Comparison of ENCODE assay signal across 23 mouse cellular contexts in the genomic region with DNA sequence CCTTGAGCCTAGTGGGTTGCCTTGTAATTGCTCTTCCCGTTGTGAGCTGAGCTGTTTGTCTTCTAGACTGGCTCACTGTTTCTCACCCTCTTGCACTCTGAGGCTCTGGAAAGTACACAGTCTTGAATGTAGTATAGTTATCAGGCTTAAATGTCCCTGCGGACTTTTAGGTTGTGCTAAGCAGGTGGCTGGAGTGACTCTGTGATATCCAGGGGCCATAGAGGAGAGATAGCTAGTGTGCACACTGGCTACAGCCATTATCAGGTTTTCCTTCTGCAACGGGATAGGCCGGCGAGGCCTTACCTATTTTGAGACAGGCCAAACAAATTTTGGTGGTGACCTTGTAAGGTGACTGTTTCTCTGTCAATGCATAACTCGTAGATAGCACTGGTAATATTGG.
DNase-seq lines count a peak whose midpoint lies in the region; ATAC-seq and TF ChIP-seq lines count a peak whose summit lies in the region.
"Had no signal": no experiment of that assay in that cellular context is flagged by ENCODE, and none has a peak within 500 bp of the region (broad histone marks: within the 10 kb centered on the region; RNA-seq: fewer than 3 reads in every experiment).

No protein-coding gene starts in this region.

- WGBS in liver, embryonic 12.5 days (ENCODE audit: insufficient replicate concordance), result 58% methylated on average over 6 of the region's 6 CpGs
- 79% methylated on average over 6 of the region's 6 CpGs for WGBS in liver, postnatal 0 days (ENCODE audit: insufficient replicate concordance)
- 62% methylated on average over 6 of the region's 6 CpGs for WGBS in liver, embryonic 13.5 days (ENCODE audit: insufficient replicate concordance)
- 68% methylated on average over 6 of the region's 6 CpGs for WGBS in liver, embryonic 14.5 days (ENCODE audit: insufficient replicate concordance)

- H3K9me3 ChIP-seq in liver, embryonic 12.5 days (replicated peaks), result no peaks in the 10 kb centered on the region
- H3K9me3 ChIP-seq in liver, postnatal 0 days (ENCODE audit: low read length), result no peaks in the 10 kb centered on the region
- H3K9me3 ChIP-seq in liver, embryonic 13.5 days (replicated peaks), result no peaks in the 10 kb centered on the region
- no peaks in the 10 kb centered on the region for H3K9me3 ChIP-seq in liver, embryonic 14.5 days (ENCODE audit: control insufficient read depth, low read length)
- H3K9me3 ChIP-seq: embryonic facial prominence, embryonic 13.5 days; embryonic facial prominence, embryonic 15.5 days; forebrain, embryonic 12.5 days had no signal

- no peaks in the 10 kb centered on the region for H3K36me3 ChIP-seq in liver, embryonic 12.5 days
- no peaks in the 10 kb centered on the region for H3K36me3 ChIP-seq in liver, postnatal 0 days (replicated peaks; ENCODE audit: insufficient read depth, low read length)
- no peaks in the 10 kb centered on the region for H3K36me3 ChIP-seq in liver, embryonic 13.5 days
- no peaks in the 10 kb centered on the region for H3K36me3 ChIP-seq in liver, embryonic 14.5 days (replicated peaks; ENCODE audit: control insufficient read depth, insufficient read depth, low read depth)
- H3K36me3 ChIP-seq: embryonic facial prominence, embryonic 13.5 days; embryonic facial prominence, embryonic 15.5 days; forebrain, embryonic 10.5 days; forebrain, embryonic 12.5 days had no signal

- H3K4me1 ChIP-seq in liver, embryonic 12.5 days, result 0 out of 2 replicates have a peak, but pooled peaks cover 6% of the 10 kb centered on the region
- H3K4me1 ChIP-seq in liver, postnatal 0 days (ENCODE audit: insufficient read depth), result no peaks in the 10 kb centered on the region
- H3K4me1 ChIP-seq in liver, embryonic 13.5 days (replicated peaks), result no peaks in the 10 kb centered on the region
- no peaks in the 10 kb centered on the region for H3K4me1 ChIP-seq in liver, embryonic 14.5 days (replicated peaks; ENCODE audit: control insufficient read depth in 2 of 2, insufficient read depth in 2 of 2, low read length in 1 of 2)
- H3K4me1 ChIP-seq: embryonic facial prominence, embryonic 13.5 days; embryonic facial prominence, embryonic 15.5 days; forebrain, embryonic 10.5 days; forebrain, embryonic 12.5 days had no signal

- intact Hi-C loops in gastrocnemius, adult 2 months (cut with DNase I), result no loop called here

- DNase-seq in layer of hippocampus, adult 2 months (ENCODE audit: low spot score in 2 of 2), result no peak
- DNase-seq in layer of hippocampus, adult 18-20 months (ENCODE audit: low spot score in 2 of 2), result no peak
- DNase-seq in liver, postnatal 0 days, result no peak
- no peak for DNase-seq in liver, embryonic 13.5 days
- DNase-seq in liver, embryonic 14.5 days (ENCODE audit: low read depth in 3 of 3, low spot score in 3 of 3), result no peak
- no peak for DNase-seq in gastrocnemius, adult 2 months
- DNase-seq: adrenal gland, adult 2 months; adrenal gland, postnatal 10 days; adrenal gland, postnatal 25 days; cerebellum, adult 11 months; cerebellum, adult 18-20 months; cerebellum, adult 8-10 months; cerebellum, adult 9-11 months; cerebellum, postnatal 14 days; cerebellum, postnatal 36 days; embryo, embryonic 11 days had no signal

- no peak overlapping the region for H3K4me3 ChIP-seq in layer of hippocampus, adult 2 months
- H3K4me3 ChIP-seq in liver, embryonic 12.5 days, result no peak overlapping the region
- no peak overlapping the region for H3K4me3 ChIP-seq in liver, postnatal 0 days (ENCODE audit: low read depth, low read length)
- H3K4me3 ChIP-seq in liver, embryonic 13.5 days (replicated peaks), result no peak overlapping the region
- no peak overlapping the region for H3K4me3 ChIP-seq in liver, embryonic 14.5 days (ENCODE audit: insufficient read depth in 1 of 2, low read depth in 2 of 2, low read length in 2 of 2)
- no peak overlapping the region for H3K4me3 ChIP-seq in gastrocnemius, adult 2 months
- H3K4me3 ChIP-seq: embryonic facial prominence, embryonic 13.5 days; embryonic facial prominence, embryonic 15.5 days; erythroblast, embryonic 14.5 days; forebrain, embryonic 10.5 days; forebrain, embryonic 12.5 days had no signal

- H3K27ac ChIP-seq in layer of hippocampus, adult 2 months, result peak overlapping the region; percentile 80; the same call in 1 of the 2 replicates
- H3K27ac ChIP-seq in liver, embryonic 12.5 days, result no peak overlapping the region
- H3K27ac ChIP-seq in liver, postnatal 0 days (ENCODE audit: low read depth), result no peak overlapping the region
- no peak overlapping the region for H3K27ac ChIP-seq in liver, embryonic 13.5 days
- no peak overlapping the region for H3K27ac ChIP-seq in liver, embryonic 14.5 days
- no peak overlapping the region for H3K27ac ChIP-seq in gastrocnemius, adult 2 months
- H3K27ac ChIP-seq: embryonic facial prominence, embryonic 13.5 days; embryonic facial prominence, embryonic 15.5 days; forebrain, embryonic 10.5 days; forebrain, embryonic 12.5 days had no signal

- no peak for TF ChIP-seq EP300 in liver, postnatal 0 days (IDR thresholded peaks at IDR 0.05; ENCODE audit: low read depth)
- TF ChIP-seq EP300 in liver, embryonic 14.5 days (IDR thresholded peaks at IDR 0.05; ENCODE audit: low read depth), result no peak

- H3K4me2 ChIP-seq in liver, embryonic 12.5 days, result no peak overlapping the region
- H3K4me2 ChIP-seq in liver, postnatal 0 days (ENCODE audit: low read depth, low read length), result no peak overlapping the region
- H3K4me2 ChIP-seq in liver, embryonic 13.5 days, result no peak overlapping the region
- H3K4me2 ChIP-seq in liver, embryonic 14.5 days (ENCODE audit: low read depth), result no peak overlapping the region
- H3K4me2 ChIP-seq: embryonic facial prominence, embryonic 13.5 days; embryonic facial prominence, embryonic 15.5 days; forebrain, embryonic 12.5 days had no signal

- peak; percentile 85 for ATAC-seq in liver, embryonic 12.5 days
- ATAC-seq in liver, postnatal 0 days, result no peak
- ATAC-seq in liver, embryonic 13.5 days (ENCODE audit: low read depth), result peak; percentile 54
- 0 out of 2 replicates have a peak, but pooled peaks have one; percentile 28 for ATAC-seq in liver, embryonic 14.5 days (ENCODE audit: insufficient read depth)
- ATAC-seq: forebrain, embryonic 14.5 days had no signal

- no peak overlapping the region for H3K9ac ChIP-seq in liver, embryonic 12.5 days
- no peak overlapping the region for H3K9ac ChIP-seq in liver, postnatal 0 days (replicated peaks)
- no peak overlapping the region for H3K9ac ChIP-seq in liver, embryonic 13.5 days
- H3K9ac ChIP-seq in liver, embryonic 14.5 days (replicated peaks), result no peak overlapping the region
- H3K9ac ChIP-seq: embryonic facial prominence, embryonic 13.5 days; embryonic facial prominence, embryonic 15.5 days; forebrain, embryonic 12.5 days had no signal

- TF ChIP-seq CTCF in layer of hippocampus, adult 2 months (conservative IDR thresholded peaks at IDR 0.05), result no peak
- TF ChIP-seq CTCF in liver, postnatal 0 days (IDR thresholded peaks at IDR 0.05; ENCODE audit: low read depth), result no peak
- TF ChIP-seq CTCF in liver, embryonic 14.5 days (IDR thresholded peaks at IDR 0.05; ENCODE audit: low read depth), result no peak
- no peak for TF ChIP-seq CTCF in gastrocnemius, adult 2 months (IDR thresholded peaks at IDR 0.05)

- no peaks in the 10 kb centered on the region for H3K27me3 ChIP-seq in liver, embryonic 12.5 days (replicated peaks)
- no peaks in the 10 kb centered on the region for H3K27me3 ChIP-seq in liver, postnatal 0 days (ENCODE audit: insufficient read depth, low read length)
- no peaks in the 10 kb centered on the region for H3K27me3 ChIP-seq in liver, embryonic 13.5 days
- no peaks in the 10 kb centered on the region for H3K27me3 ChIP-seq in liver, embryonic 14.5 days (ENCODE audit: control insufficient read depth, insufficient read depth, low read length)
- H3K27me3 ChIP-seq: embryonic facial prominence, embryonic 13.5 days; embryonic facial prominence, embryonic 15.5 days; forebrain, embryonic 12.5 days had no signal
